Mouse (Mus musculus) myocyte (in vitro differentiated cells): ENCODE data around the gene Aff3. TPM values are rescaled to one million over a fixed set of nuclear protein-coding genes. Genes with fewer than 3 reads are reported as not detected.

Source experiments
- H3K27me3 ChIP-seq: one replicate; pipeline ENCODE4 v1.6.1; 2011; ENCODE audit not compliant: control insufficient read depth, insufficient read depth, insufficient read length
- H3K36me3 ChIP-seq: one replicate; pipeline ENCODE4 v1.6.1; 2011; ENCODE audit not compliant: control insufficient read depth, insufficient read depth
- H3K4me2 ChIP-seq: one replicate; pipeline ENCODE4 v1.6.1; 2011; ENCODE audit warnings: low read depth, control low read depth
- H3K4me3 ChIP-seq: one replicate; pipeline ENCODE4 v1.5.1; 2011; ENCODE audit warnings: mild to moderate bottlenecking, control low read depth, moderate library complexity
- H3K79me2 ChIP-seq: one replicate; pipeline ENCODE4 v1.6.1; 2011; ENCODE audit not compliant: control insufficient read depth, insufficient read depth
- H3ac ChIP-seq: one replicate; pipeline ENCODE4 v1.6.1; 2011; ENCODE audit not compliant: control insufficient read depth, insufficient read length
- CEBPB ChIP-seq: IDR thresholded peaks from 2 replicates; pipeline ENCODE4 v1.6.1; 2011; ENCODE audit warnings: mild to moderate bottlenecking, moderate library complexity; ENCODE audit not compliant: poor library complexity, insufficient read depth, severe bottlenecking
- E2F4 ChIP-seq: IDR thresholded peaks from one replicate; pipeline ENCODE4 v1.6.1; 2011; ENCODE audit warnings: mild to moderate bottlenecking, control low read depth, moderate library complexity; ENCODE audit not compliant: insufficient read depth
- MAX ChIP-seq: IDR thresholded peaks from one replicate; pipeline ENCODE4 v1.6.1; 2011; ENCODE audit warnings: low read depth, mild to moderate bottlenecking, control low read depth
- MYOD1 ChIP-seq, 3 experiments: IDR thresholded peaks; one replicate each; pipeline ENCODE4 v1.6.1; 2011; ENCODE audit warnings: control low read depth in 2 of 3, low read depth in 2 of 3, mild to moderate bottlenecking in 2 of 3, moderate library complexity in 1 of 3; ENCODE audit not compliant: insufficient read length in 2 of 3, control insufficient read depth in 1 of 3
- MYOG ChIP-seq, 3 experiments: IDR thresholded peaks; one replicate each; pipeline ENCODE4 v1.6.1; 2011; ENCODE audit warnings: control low read depth in 2 of 3, low read depth in 2 of 3, mild to moderate bottlenecking in 2 of 3; ENCODE audit not compliant: insufficient read length in 2 of 3, control insufficient read depth in 1 of 3, insufficient read depth in 1 of 3
- POLR2A ChIP-seq: IDR thresholded peaks from one replicate; pipeline ENCODE4 v1.6.1; 2011; ENCODE audit warnings: low read depth, mild to moderate bottlenecking, control low read depth, moderate library complexity; ENCODE audit not compliant: insufficient read length
- POLR2AphosphoS2 ChIP-seq: IDR thresholded peaks from one replicate; pipeline ENCODE4 v1.6.1; 2011; ENCODE audit warnings: low read depth, control low read depth; ENCODE audit not compliant: insufficient read length
- REST ChIP-seq: IDR thresholded peaks from one replicate; pipeline ENCODE4 v1.6.1; 2011; ENCODE audit warnings: mild to moderate bottlenecking, control low read depth, moderate library complexity; ENCODE audit not compliant: insufficient read depth, insufficient read length
- SRF ChIP-seq: IDR thresholded peaks from one replicate; pipeline ENCODE4 v1.6.1; 2011; ENCODE audit warnings: low read depth; ENCODE audit not compliant: control insufficient read depth, insufficient read length
- TCF12 ChIP-seq: IDR thresholded peaks from one replicate; pipeline ENCODE4 v1.6.1; 2011; ENCODE audit warnings: mild to moderate bottlenecking, control low read depth; ENCODE audit not compliant: poor library complexity, insufficient read depth, severe bottlenecking
- TCF3 ChIP-seq: IDR thresholded peaks from one replicate; pipeline ENCODE4 v1.6.1; 2011; ENCODE audit warnings: low read depth, control low read depth; ENCODE audit not compliant: insufficient read length
- USF1 ChIP-seq: IDR thresholded peaks from one replicate; pipeline ENCODE4 v1.6.1; 2011; ENCODE audit warnings: low read depth, mild to moderate bottlenecking, control low read depth, moderate library complexity
- polyA plus RNA-seq: library from polyadenylated mRNA; unstranded; fragments of >200 nt; fragmentation: generic; extraction: Trizol; gene quantifications from one replicate; pipeline ENCODE4 v1.2.1, GENCODE M21; 2012; ENCODE audit warnings: missing spikeins

Aff3 gene
- polyA plus RNA-seq, 1 experiment = not detected

DNA sequence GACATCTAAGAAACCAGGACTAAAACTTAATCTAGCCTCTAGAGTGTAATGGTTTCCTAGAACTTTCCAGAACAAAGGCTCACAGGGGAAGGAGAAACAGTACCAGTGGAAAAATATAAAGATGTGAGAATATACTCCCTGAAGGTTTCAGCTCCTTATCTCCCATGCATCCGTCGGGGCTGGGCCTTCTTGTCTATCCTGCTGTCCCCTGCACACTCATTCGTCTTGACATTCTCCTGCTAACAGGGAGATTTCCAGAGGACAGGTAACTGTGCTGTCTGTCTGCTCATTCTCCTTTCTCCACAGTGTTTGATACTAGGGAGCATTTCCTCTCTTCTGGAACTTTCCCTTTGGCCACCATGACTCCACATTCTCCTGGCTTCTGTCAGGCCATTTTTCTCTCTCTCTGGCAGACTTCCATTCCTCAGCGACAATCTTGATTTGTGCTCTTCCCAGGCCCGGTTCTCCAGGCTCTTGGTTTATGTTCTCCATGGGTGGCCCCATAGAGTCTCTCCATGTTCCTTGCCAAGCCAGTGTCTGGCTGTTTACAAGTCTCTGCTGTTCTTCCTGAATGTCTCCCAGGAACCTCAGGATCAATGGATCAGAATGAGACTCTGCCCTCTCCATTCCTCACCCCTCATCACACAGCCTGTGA is 1.5 kb upstream of the Aff3 start:
- Histone ChIP-seq H3ac (no peak overlapping the region), H3K36me3 (no peaks in the 10 kb centered on the region), H3K27me3 (peaks cover 9% of the 10 kb centered on the region), H3K4me2 (no peak overlapping the region), H3K79me2 (no peaks in the 10 kb centered on the region), H3K4me3 (no peak overlapping the region)
- no peak for TF ChIP-seq POLR2AphosphoS2
- no peak for TF ChIP-seq CEBPB
- no peak for TF ChIP-seq MYOG (IDR thresholded peaks at IDR 0.05; ENCODE audit: control insufficient read depth in 1 of 3, insufficient read depth in 1 of 3, insufficient read length in 2 of 3, low read depth in 2 of 3)
- TF ChIP-seq USF1 = no peak
- TF ChIP-seq MAX = no peak
- TF ChIP-seq POLR2A = no peak
- TF ChIP-seq E2F4 = no peak
- no peak for TF ChIP-seq SRF

GRCm38 (mm10) chr1:38665611-38666010 is 856 bp upstream of the Aff3 start:
- H3K27me3 ChIP-seq = peaks cover 9% of the 10 kb centered on the region
- TF ChIP-seq SRF (no peak), MAX (no peak), POLR2AphosphoS2 (no peak), POLR2A (no peak), TCF12 (no peak), MYOG (IDR thresholded peaks at IDR 0.05; ENCODE audit: control insufficient read depth in 1 of 3, insufficient read depth in 1 of 3, insufficient read length in 2 of 3, low read depth in 2 of 3) (no peak), E2F4 (no peak)
- H3K4me3 ChIP-seq = no peak overlapping the region
- H3ac ChIP-seq = no peak overlapping the region
- H3K4me2 ChIP-seq = no peak overlapping the region
- no peaks in the 10 kb centered on the region for H3K36me3 ChIP-seq
- H3K79me2 ChIP-seq = no peaks in the 10 kb centered on the region

DNA sequence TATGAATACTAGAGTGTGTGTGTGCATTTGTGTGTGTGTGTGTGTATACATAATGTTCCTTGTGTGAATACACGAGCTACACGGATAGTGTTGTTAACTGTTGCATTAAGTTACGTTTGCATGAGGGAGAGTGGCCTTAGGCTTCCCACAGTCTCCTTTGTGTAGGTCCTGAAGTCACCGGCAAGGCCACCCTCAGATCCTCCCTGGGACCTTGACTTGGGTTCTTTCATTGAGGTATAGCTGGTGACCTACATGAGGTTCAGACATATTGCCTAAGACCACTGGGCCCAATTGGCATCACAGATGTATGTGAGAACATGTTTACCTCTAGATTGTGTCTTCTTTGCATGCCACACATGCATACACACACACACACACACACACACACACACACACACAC is 494 bp downstream of the Aff3 start:
- Histone ChIP-seq H3K79me2 (no peaks in the 10 kb centered on the region), H3K4me3 (no peak overlapping the region), H3ac (no peak overlapping the region), H3K36me3 (no peaks in the 10 kb centered on the region), H3K4me2 (no peak overlapping the region), H3K27me3 (peaks cover 4% of the 10 kb centered on the region)
- no peak for TF ChIP-seq MAX
- no peak for TF ChIP-seq REST
- TF ChIP-seq E2F4 = no peak
- no peak for TF ChIP-seq SRF
- TF ChIP-seq CEBPB = no peak
- no peak for TF ChIP-seq USF1
- no peak for TF ChIP-seq POLR2AphosphoS2
- TF ChIP-seq MYOG (IDR thresholded peaks at IDR 0.05; ENCODE audit: control insufficient read depth in 1 of 3, insufficient read depth in 1 of 3, insufficient read length in 2 of 3, low read depth in 2 of 3) = no peak
- no peak for TF ChIP-seq POLR2A
- no peak for TF ChIP-seq TCF12
- TF ChIP-seq TCF3 = no peak
- TF ChIP-seq MYOD1 (IDR thresholded peaks at IDR 0.05; ENCODE audit: control insufficient read depth in 1 of 3, insufficient read length in 2 of 3, low read depth in 2 of 3) = no peak

DNA sequence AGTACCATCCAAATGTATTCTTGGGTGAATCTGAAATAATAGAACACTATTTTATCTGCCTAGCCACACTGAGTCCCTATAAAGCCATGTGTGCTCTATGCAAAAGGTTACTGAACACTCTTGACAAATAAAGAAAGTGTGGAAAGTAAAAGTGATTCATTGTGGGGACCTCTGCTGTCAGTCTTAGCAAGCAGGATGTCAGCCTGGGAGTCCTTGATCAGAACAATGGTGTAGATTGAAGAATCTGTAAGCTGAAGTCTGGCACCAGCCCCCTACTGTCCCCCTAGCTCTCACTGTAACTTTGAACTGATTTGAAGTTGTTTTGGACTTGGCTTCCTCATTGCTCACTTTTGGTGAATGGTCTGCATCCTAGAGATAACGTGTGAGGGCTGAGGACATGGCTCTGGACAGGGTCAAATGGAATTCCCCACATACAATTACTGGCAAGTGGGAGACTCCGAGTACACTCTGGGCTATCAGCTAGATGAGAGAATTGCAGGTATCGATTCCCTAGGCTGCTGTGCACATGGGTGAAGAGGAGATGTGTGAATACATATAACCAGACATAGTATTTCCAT is 2.0 kb downstream of the Aff3 start:
- Histone ChIP-seq H3K4me3 (no peak overlapping the region), H3K79me2 (no peaks in the 10 kb centered on the region), H3K27me3 (no peaks in the 10 kb centered on the region), H3ac (no peak overlapping the region), H3K36me3 (no peaks in the 10 kb centered on the region), H3K4me2 (no peak overlapping the region)
- TF ChIP-seq CEBPB = no peak

DNA sequence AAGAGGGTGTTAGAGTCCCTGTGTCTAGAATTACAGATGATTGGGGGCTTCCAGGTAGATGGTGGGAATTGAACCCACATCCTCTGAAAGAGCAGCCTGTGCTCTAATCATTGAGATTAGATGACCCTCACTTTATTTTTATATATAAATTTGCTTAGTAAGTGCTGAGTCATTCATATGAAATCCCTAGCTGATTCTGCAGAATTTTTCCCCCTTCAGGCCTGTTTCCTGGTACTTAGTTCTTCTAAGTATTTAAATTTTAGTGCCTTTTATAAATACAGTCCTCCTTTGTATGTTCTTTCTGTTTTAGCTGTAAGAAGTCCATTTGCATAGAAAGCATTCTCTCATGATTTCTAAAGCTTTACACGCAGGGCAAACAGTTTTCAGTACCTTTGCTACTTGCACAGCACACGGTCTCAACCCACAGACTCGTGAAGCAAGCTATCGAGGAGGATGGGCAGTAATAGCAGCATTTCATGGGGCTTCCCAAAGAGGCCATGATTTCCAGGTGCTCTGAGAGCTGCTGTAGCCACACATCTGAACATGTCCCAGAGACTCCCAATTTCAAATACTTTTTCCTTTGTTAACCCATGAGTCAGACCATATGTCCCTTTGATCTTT is 5.7 kb downstream of the Aff3 start:
- no peak for TF ChIP-seq MYOD1 (IDR thresholded peaks at IDR 0.05; ENCODE audit: control insufficient read depth in 1 of 3, insufficient read length in 2 of 3, low read depth in 2 of 3)
- no peak for TF ChIP-seq E2F4
- TF ChIP-seq MYOG (IDR thresholded peaks at IDR 0.05; ENCODE audit: control insufficient read depth in 1 of 3, insufficient read depth in 1 of 3, insufficient read length in 2 of 3, low read depth in 2 of 3) = no peak
- no peak for TF ChIP-seq REST
- no peak for TF ChIP-seq USF1
- TF ChIP-seq TCF3 = no peak
- no peak for TF ChIP-seq MAX
- TF ChIP-seq TCF12 = no peak
- TF ChIP-seq CEBPB = no peak
- TF ChIP-seq SRF = no peak
- H3K4me3 ChIP-seq = no peak overlapping the region
- H3K79me2 ChIP-seq = no peaks in the 10 kb centered on the region
- no peaks in the 10 kb centered on the region for H3K27me3 ChIP-seq
- H3K4me2 ChIP-seq = no peak overlapping the region
- H3ac ChIP-seq = no peak overlapping the region
- H3K36me3 ChIP-seq = no peaks in the 10 kb centered on the region
